ENCODE assay signal across 15 mouse cellular contexts in the genomic region with DNA sequence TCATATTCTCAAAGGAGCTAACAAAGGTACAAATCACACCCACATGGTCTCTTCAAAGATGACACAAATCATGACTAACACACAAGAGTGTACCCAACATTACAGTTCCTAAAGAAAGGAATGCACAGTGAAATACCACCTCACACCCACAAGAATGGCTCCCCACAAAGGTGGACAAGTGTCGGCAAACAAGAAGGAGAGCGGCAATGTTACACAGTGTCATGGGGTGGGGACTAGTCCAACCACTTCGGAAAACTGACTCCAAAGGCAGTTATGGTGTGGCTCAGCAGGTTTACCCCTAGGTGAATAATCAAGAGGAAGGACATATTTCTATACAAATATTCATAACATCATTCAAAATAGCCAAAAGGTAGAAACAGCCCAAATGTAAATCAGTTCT. TPM values are rescaled to one million over a fixed set of nuclear protein-coding genes. Genes with fewer than 3 reads are reported as not detected.
DNase-seq lines count a peak whose midpoint lies in the region; ATAC-seq and TF ChIP-seq lines count a peak whose summit lies in the region.
"Had no signal": no experiment of that assay in that cellular context is flagged by ENCODE, and none has a peak within 500 bp of the region (broad histone marks: within the 10 kb centered on the region; RNA-seq: fewer than 3 reads in every experiment).

No protein-coding gene starts in this region.

- H3K4me1 ChIP-seq in lung, embryonic 15.5 days = peaks cover 10% of the 10 kb centered on the region; the same call in 1 of the 2 replicates
- peaks cover 8% of the 10 kb centered on the region; the same call in 1 of the 2 replicates for H3K4me1 ChIP-seq in lung, postnatal 0 days (ENCODE audit: insufficient read depth, low read depth, low read length)
- peaks cover 27% of the 10 kb centered on the region for H3K4me1 ChIP-seq in bone marrow macrophage, adult 2 months (ENCODE audit: control insufficient read depth, insufficient read depth, low read length)
- H3K4me1 ChIP-seq in kidney, adult 2 months (ENCODE audit: control insufficient read depth, insufficient read depth, low read length) = no peaks in the 10 kb centered on the region; the same call in 1 of the 2 replicates
- H3K4me1 ChIP-seq: embryonic facial prominence, embryonic 10.5 days; embryonic facial prominence, embryonic 12.5 days; forebrain, embryonic 13.5 days; forebrain, embryonic 15.5 days had no signal

- no peak overlapping the region for H3K27ac ChIP-seq in lung, embryonic 15.5 days
- H3K27ac ChIP-seq in lung, postnatal 0 days (ENCODE audit: low read length) = no peak overlapping the region
- H3K27ac ChIP-seq in bone marrow macrophage, adult 2 months (ENCODE audit: insufficient read depth, low read depth, low read length) = 0 out of 2 replicates have a peak overlapping the region, but pooled peaks have one; percentile 57
- peak overlapping the region; percentile 67; the same call in 1 of the 2 replicates for H3K27ac ChIP-seq in macrophage
- H3K27ac ChIP-seq in kidney, adult 2 months (ENCODE audit: insufficient read depth, low read depth, low read length) = no peak overlapping the region
- H3K27ac ChIP-seq: embryonic facial prominence, embryonic 10.5 days; embryonic facial prominence, embryonic 12.5 days; forebrain, embryonic 13.5 days; forebrain, embryonic 15.5 days had no signal

- no peak for DNase-seq in lung, postnatal 10 days
- DNase-seq in lung, postnatal 0 days (ENCODE audit: low spot score) = peak; percentile 50
- no peak for DNase-seq in lung, postnatal 14 days
- no peak for DNase-seq in kidney, adult 2 months
- DNase-seq: cerebellum, adult 11-12 months; cerebellum, adult 2 months; cerebellum, adult 9-10 months; cerebellum, postnatal 10 days had no signal

- no peak overlapping the region for H3K4me3 ChIP-seq in lung, embryonic 15.5 days
- no peak overlapping the region for H3K4me3 ChIP-seq in lung, postnatal 0 days (ENCODE audit: low read depth, low read length)
- H3K4me3 ChIP-seq in bone marrow macrophage, adult 2 months (ENCODE audit: insufficient read depth, low read length) = no peak overlapping the region
- H3K4me3 ChIP-seq in macrophage (ENCODE audit: inconsistent target) = no peak overlapping the region
- H3K4me3 ChIP-seq in kidney, adult 2 months (ENCODE audit: insufficient read depth, low read depth, low read length) = no peak overlapping the region
- H3K4me3 ChIP-seq: embryonic facial prominence, embryonic 10.5 days; embryonic facial prominence, embryonic 12.5 days; forebrain, embryonic 13.5 days; forebrain, embryonic 15.5 days had no signal

- no peak for TF ChIP-seq EP300 in lung, postnatal 0 days (IDR thresholded peaks at IDR 0.05)

- H3K36me3 ChIP-seq in lung, embryonic 15.5 days = no peaks in the 10 kb centered on the region
- H3K36me3 ChIP-seq in lung, postnatal 0 days (ENCODE audit: insufficient read depth, low read length) = no peaks in the 10 kb centered on the region
- H3K36me3 ChIP-seq in macrophage (ENCODE audit: inconsistent target) = no peaks in the 10 kb centered on the region
- no peaks in the 10 kb centered on the region for H3K36me3 ChIP-seq in kidney, adult 2 months (ENCODE audit: control insufficient read depth, insufficient read depth, low read length)
- H3K36me3 ChIP-seq: embryonic facial prominence, embryonic 10.5 days; forebrain, embryonic 15.5 days had no signal

- no peaks in the 10 kb centered on the region for H3K9me3 ChIP-seq in lung, embryonic 15.5 days
- H3K9me3 ChIP-seq in lung, postnatal 0 days (ENCODE audit: low read length) = no peaks in the 10 kb centered on the region
- H3K9me3 ChIP-seq: embryonic facial prominence, embryonic 10.5 days; embryonic facial prominence, embryonic 12.5 days; forebrain, embryonic 13.5 days; forebrain, embryonic 15.5 days had no signal

- H3K9ac ChIP-seq in lung, embryonic 15.5 days = no peak overlapping the region
- no peak overlapping the region for H3K9ac ChIP-seq in lung, postnatal 0 days (replicated peaks; ENCODE audit: low read depth)
- H3K9ac ChIP-seq: embryonic facial prominence, embryonic 12.5 days; forebrain, embryonic 13.5 days; forebrain, embryonic 15.5 days had no signal

- ATAC-seq in lung, embryonic 15.5 days (ENCODE audit: borderline replicate concordance, extremely low read depth, low FRiP score, low TSS enrichment) = peak; percentile 46; the same call in 1 of the 2 replicates
- ATAC-seq in lung, postnatal 0 days = peak; percentile 85
- ATAC-seq: forebrain, embryonic 13.5 days; forebrain, embryonic 15.5 days had no signal

- TF ChIP-seq CTCF in lung, postnatal 0 days (IDR thresholded peaks at IDR 0.05) = no peak
- TF ChIP-seq CTCF in bone marrow macrophage, adult 2 months (IDR thresholded peaks at IDR 0.05; ENCODE audit: low read depth, low read length) = no peak
- TF ChIP-seq CTCF in kidney, adult 2 months (conservative IDR thresholded peaks at IDR 0.05; ENCODE audit: insufficient read depth, insufficient read length, low read depth, low read length) = no peak

- WGBS in lung, embryonic 15.5 days = 68% methylated on average over 3 of the region's 3 CpGs
- WGBS in lung, postnatal 0 days = 58% methylated on average over 3 of the region's 3 CpGs
- WGBS in macrophage (ENCODE audit: missing documents) = 100% methylated on average over 3 of the region's 3 CpGs
- WGBS in kidney, adult 2 months = 93% methylated on average over 3 of the region's 3 CpGs

- no peaks in the 10 kb centered on the region for H3K79me2 ChIP-seq in macrophage (ENCODE audit: inconsistent target)

- H3K27me3 ChIP-seq in lung, embryonic 15.5 days = no peaks in the 10 kb centered on the region
- no peaks in the 10 kb centered on the region for H3K27me3 ChIP-seq in lung, postnatal 0 days (replicated peaks; ENCODE audit: insufficient read depth, low read length)
- no peaks in the 10 kb centered on the region; the same call in 1 of the 2 replicates for H3K27me3 ChIP-seq in kidney, adult 2 months (replicated peaks; ENCODE audit: control insufficient read depth, insufficient read depth, low read length)
- H3K27me3 ChIP-seq: embryonic facial prominence, embryonic 12.5 days; forebrain, embryonic 13.5 days; forebrain, embryonic 15.5 days had no signal

- TF ChIP-seq POLR2A in bone marrow macrophage, adult 2 months (IDR thresholded peaks at IDR 0.05; ENCODE audit: borderline replicate concordance, low read depth, low read length) = no peak
- no peak for TF ChIP-seq POLR2A in kidney, adult 2 months (IDR thresholded peaks at IDR 0.05; ENCODE audit: low read depth, low read length)

- H3K4me2 ChIP-seq in lung, embryonic 15.5 days = no peak overlapping the region
- H3K4me2 ChIP-seq in lung, postnatal 0 days (replicated peaks; ENCODE audit: low read depth, low read length) = no peak overlapping the region
- H3K4me2 ChIP-seq: embryonic facial prominence, embryonic 12.5 days; forebrain, embryonic 13.5 days; forebrain, embryonic 15.5 days had no signal

RNA-seq across cellular contexts. Expression of a gene that starts 59.4 kb away (rescaled TPM):
- polyA plus RNA-seq in lung, embryonic 15.5 days (2015; fragmentation: Nextera tagmentation; extraction: Ambion mirVana) = 144 and 151 TPM in 2 replicates
- polyA plus RNA-seq in lung, postnatal 0 days (2015; fragmentation: Nextera tagmentation; extraction: Ambion mirVana) = 60.3 and 74.8 TPM in 2 replicates
- 36.9 and 53.8 TPM in 2 replicates for polyA plus RNA-seq in bone marrow macrophage, adult 2 months (2012; ENCODE audit: insufficient read depth, insufficient read length, missing spikeins)
- total RNA-seq in macrophage (2018; cell fraction: chromatin; rRNA removed) = 1,000 to 10,000 TPM in 3 of 26 experiments, 100 to 1,000 TPM in 23; 182 to 1,452 (median 590) TPM
- 100 to 1,000 TPM in 25 of 26 experiments, 10 to 100 TPM in 1; 83.9 to 342 (median 173) TPM for total RNA-seq in macrophage (2018; cell fraction: cytosol; rRNA removed)
- 100 to 1,000 TPM; 125 to 674 (median 269) TPM for total RNA-seq in macrophage (2018; cell fraction: nucleus; rRNA removed)
- 76.3 to 253 TPM (median 241 TPM) in 3 replicates for polyA plus RNA-seq in macrophage (2018)
- 11.8 and 12.9 TPM in 2 replicates for polyA plus RNA-seq in kidney, adult 2 months (2012; rRNA removed)

Comparison
In these comparisons a context has a peak if more than half of its experiments do, and no peak if none do; other contexts are left out.
1. H3K27ac ChIP-seq: peak in bone marrow macrophage, adult 2 months (single experiment) and macrophage (single experiment); none in lung, embryonic 15.5 days (single experiment), lung, postnatal 0 days (single experiment) and kidney, adult 2 months (single experiment).